Mouse (Mus musculus): ENCODE data around the gene Abi3. TPM values are rescaled to one million over a fixed set of nuclear protein-coding genes. Genes with fewer than 3 reads are reported as not detected.

Abi3 gene
- polyA plus RNA-seq, 1 experiment from 2014 or later, result 9.9 TPM

- Histone ChIP-seq H3K27me3 (ENCODE audit: control insufficient read depth, insufficient read depth, low read length) (no peaks in the 10 kb centered on the region), H3K4me2 (ENCODE audit: low read depth, low read length) (peak overlapping the region; percentile 71), H3K36me3 (ENCODE audit: control insufficient read depth, insufficient read depth, low read length) (no peaks in the 10 kb centered on the region), H3K4me3 (replicated peaks; ENCODE audit: low read length) (peak overlapping the region; percentile 79), H3K9me3 (replicated peaks; ENCODE audit: control insufficient read depth, low read length) (no peaks in the 10 kb centered on the region), H3K27ac (ENCODE audit: low read length) (peak overlapping the region; percentile 96), H3K4me1 (ENCODE audit: control insufficient read depth, insufficient read depth, low read length) (peaks cover 6% of the 10 kb centered on the region; the same call in 1 of the 2 replicates), H3K9ac (ENCODE audit: low read length) (peak overlapping the region; percentile 73)
- WGBS, result under 1% methylated on average over 35 of the region's 35 CpGs
- peak; percentile 44 for ATAC-seq (ENCODE audit: insufficient read depth, low FRiP score)
Measured at GRCm38 (mm10) chr11:95859468-95859855, 17.2 kb upstream of the Abi3 start.

- Histone ChIP-seq H3K9ac (ENCODE audit: low read length) (peak overlapping the region; percentile 79), H3K36me3 (ENCODE audit: control insufficient read depth, insufficient read depth, low read length) (no peaks in the 10 kb centered on the region), H3K27me3 (ENCODE audit: control insufficient read depth, insufficient read depth, low read length) (no peaks in the 10 kb centered on the region), H3K4me2 (ENCODE audit: low read depth, low read length) (peak overlapping the region; percentile 71), H3K9me3 (replicated peaks; ENCODE audit: control insufficient read depth, low read length) (no peaks in the 10 kb centered on the region), H3K4me1 (ENCODE audit: control insufficient read depth, insufficient read depth, low read length) (peaks cover 6% of the 10 kb centered on the region; the same call in 1 of the 2 replicates), H3K4me3 (replicated peaks; ENCODE audit: low read length) (peak overlapping the region; percentile 79), H3K27ac (ENCODE audit: low read length) (peak overlapping the region; percentile 96)
- peak; percentile 98 for ATAC-seq (ENCODE audit: insufficient read depth, low FRiP score)
- WGBS, result under 1% methylated on average over 58 of the region's 58 CpGs
Measured at GRCm38 (mm10) chr11:95858528-95859467, 16.5 kb upstream of the Abi3 start.

GRCm38 (mm10) chr11:95857716-95858527, 15.6 kb upstream of the Abi3 start:
- H3K27me3 ChIP-seq (ENCODE audit: control insufficient read depth, insufficient read depth, low read length), result no peaks in the 10 kb centered on the region
- no peaks in the 10 kb centered on the region for H3K36me3 ChIP-seq (ENCODE audit: control insufficient read depth, insufficient read depth, low read length)
- H3K9ac ChIP-seq (ENCODE audit: low read length), result peak overlapping the region; percentile 79
- peak overlapping the region; percentile 71 for H3K27ac ChIP-seq (ENCODE audit: low read length)
- 19% methylated on average over 21 of the region's 21 CpGs for WGBS
- H3K4me1 ChIP-seq (ENCODE audit: control insufficient read depth, insufficient read depth, low read length), result peaks cover 6% of the 10 kb centered on the region; the same call in 1 of the 2 replicates
- ATAC-seq (ENCODE audit: insufficient read depth, low FRiP score), result no peak
- peak overlapping the region; percentile 79 for H3K4me3 ChIP-seq (replicated peaks; ENCODE audit: low read length)
- no peaks in the 10 kb centered on the region for H3K9me3 ChIP-seq (replicated peaks; ENCODE audit: control insufficient read depth, low read length)
- H3K4me2 ChIP-seq (ENCODE audit: low read depth, low read length), result peak overlapping the region; percentile 71

GRCm38 (mm10) chr11:95857306-95857705, 15.0 kb upstream of the Abi3 start:
- Histone ChIP-seq H3K9ac (ENCODE audit: low read length) (no peak overlapping the region), H3K4me1 (ENCODE audit: control insufficient read depth, insufficient read depth, low read length) (peaks cover 6% of the 10 kb centered on the region; the same call in 1 of the 2 replicates), H3K36me3 (ENCODE audit: control insufficient read depth, insufficient read depth, low read length) (no peaks in the 10 kb centered on the region), H3K27ac (ENCODE audit: low read length) (no peak overlapping the region), H3K4me2 (ENCODE audit: low read depth, low read length) (no peak overlapping the region), H3K27me3 (ENCODE audit: control insufficient read depth, insufficient read depth, low read length) (no peaks in the 10 kb centered on the region), H3K4me3 (replicated peaks; ENCODE audit: low read length) (no peak overlapping the region), H3K9me3 (replicated peaks; ENCODE audit: control insufficient read depth, low read length) (no peaks in the 10 kb centered on the region)
- WGBS, result 84% methylated on average over 4 of the region's 4 CpGs
- ATAC-seq (ENCODE audit: insufficient read depth, low FRiP score), result no peak

- no peak overlapping the region for H3K9ac ChIP-seq (ENCODE audit: low read length)
- no peak overlapping the region for H3K4me2 ChIP-seq (ENCODE audit: low read depth, low read length)
- H3K36me3 ChIP-seq (ENCODE audit: control insufficient read depth, insufficient read depth, low read length), result no peaks in the 10 kb centered on the region
- H3K4me1 ChIP-seq (ENCODE audit: control insufficient read depth, insufficient read depth, low read length), result no peaks in the 10 kb centered on the region
- no peaks in the 10 kb centered on the region for H3K9me3 ChIP-seq (replicated peaks; ENCODE audit: control insufficient read depth, low read length)
- H3K27ac ChIP-seq (ENCODE audit: low read length), result no peak overlapping the region
- no peak overlapping the region for H3K4me3 ChIP-seq (replicated peaks; ENCODE audit: low read length)
- no peak for ATAC-seq (ENCODE audit: insufficient read depth, low FRiP score)
- H3K27me3 ChIP-seq (ENCODE audit: control insufficient read depth, insufficient read depth, low read length), result no peaks in the 10 kb centered on the region
- WGBS, result 55% methylated on average over 5 of the region's 5 CpGs
Measured at GRCm38 (mm10) chr11:95853684-95854083, 11.4 kb upstream of the Abi3 start.

GRCm38 (mm10) chr11:95850898-95851297, 8.6 kb upstream of the Abi3 start:
- 68% methylated on average over 2 of the region's 2 CpGs for WGBS
- H3K27me3 ChIP-seq (ENCODE audit: control insufficient read depth, insufficient read depth, low read length), result no peaks in the 10 kb centered on the region
- H3K27ac ChIP-seq (ENCODE audit: low read length), result no peak overlapping the region
- H3K9me3 ChIP-seq (replicated peaks; ENCODE audit: control insufficient read depth, low read length), result no peaks in the 10 kb centered on the region
- no peaks in the 10 kb centered on the region for H3K36me3 ChIP-seq (ENCODE audit: control insufficient read depth, insufficient read depth, low read length)
- H3K4me1 ChIP-seq (ENCODE audit: control insufficient read depth, insufficient read depth, low read length), result no peaks in the 10 kb centered on the region
- no peak for ATAC-seq (ENCODE audit: insufficient read depth, low FRiP score)
- H3K9ac ChIP-seq (ENCODE audit: low read length), result no peak overlapping the region
- H3K4me2 ChIP-seq (ENCODE audit: low read depth, low read length), result no peak overlapping the region
- H3K4me3 ChIP-seq (replicated peaks; ENCODE audit: low read length), result no peak overlapping the region

GRCm38 (mm10) chr11:95844935-95845334, 2.7 kb upstream of the Abi3 start:
- ATAC-seq (ENCODE audit: insufficient read depth, low FRiP score), result no peak
- Histone ChIP-seq H3K36me3 (ENCODE audit: control insufficient read depth, insufficient read depth, low read length) (no peaks in the 10 kb centered on the region), H3K4me1 (ENCODE audit: control insufficient read depth, insufficient read depth, low read length) (peaks cover 10% of the 10 kb centered on the region; the same call in 1 of the 2 replicates), H3K4me3 (replicated peaks; ENCODE audit: low read length) (no peak overlapping the region), H3K27ac (ENCODE audit: low read length) (no peak overlapping the region), H3K4me2 (ENCODE audit: low read depth, low read length) (no peak overlapping the region), H3K27me3 (ENCODE audit: control insufficient read depth, insufficient read depth, low read length) (no peaks in the 10 kb centered on the region), H3K9me3 (replicated peaks; ENCODE audit: control insufficient read depth, low read length) (no peaks in the 10 kb centered on the region), H3K9ac (ENCODE audit: low read length) (no peak overlapping the region)
- WGBS, result 62% methylated on average over 4 of the region's 4 CpGs

GRCm38 (mm10) chr11:95843421-95843950, 1.2 kb upstream of the Abi3 start:
- peaks cover 10% of the 10 kb centered on the region; the same call in 1 of the 2 replicates for H3K4me1 ChIP-seq (ENCODE audit: control insufficient read depth, insufficient read depth, low read length)
- no peak overlapping the region; the same call in 1 of the 2 replicates for H3K4me3 ChIP-seq (replicated peaks; ENCODE audit: low read length)
- H3K4me2 ChIP-seq (ENCODE audit: low read depth, low read length), result peak overlapping the region; percentile 17; the same call in 1 of the 2 replicates
- no peaks in the 10 kb centered on the region for H3K27me3 ChIP-seq (ENCODE audit: control insufficient read depth, insufficient read depth, low read length)
- no peak for ATAC-seq (ENCODE audit: insufficient read depth, low FRiP score)
- no peak overlapping the region for H3K9ac ChIP-seq (ENCODE audit: low read length)
- 0 out of 2 replicates have a peak overlapping the region, but pooled peaks have one; percentile 68 for H3K27ac ChIP-seq (ENCODE audit: low read length)
- 52% methylated on average over 6 of the region's 6 CpGs for WGBS
- H3K9me3 ChIP-seq (replicated peaks; ENCODE audit: control insufficient read depth, low read length), result no peaks in the 10 kb centered on the region
- H3K36me3 ChIP-seq (ENCODE audit: control insufficient read depth, insufficient read depth, low read length), result no peaks in the 10 kb centered on the region

All from stomach, embryonic 16.5 days (tissue).